Mouse (Mus musculus) adrenal gland, adult 2 months (tissue): ENCODE results near the gene Rap1gap. TPM values are rescaled to one million over a fixed set of nuclear protein-coding genes. Genes with fewer than 3 reads are reported as not detected.

ENCODE experiments used
- DNase-seq: peaks from one replicate; pipeline ENCODE4 v3.0.0; 2021
- polyA plus RNA-seq: library from polyadenylated mRNA; depleted of rRNA; stranded (reverse); fragments of >200 nt; gene quantifications from 2 replicates; pipeline ENCODE4 v1.2.3, GENCODE M21; 2012
- total RNA-seq, 2 experiments: library from RNA; stranded (reverse); gene quantifications; 2 replicates each; pipeline ENCODE4 v1.2.3; 2021

Gene Rap1gap
- total and polyA plus RNA-seq, 3 experiments, result 119 to 489 (median 172) TPM

GRCm38 (mm10) chr4:137661547-137661946 lies 3.0 kb upstream of the Rap1gap start:
- no peak for DNase-seq

GRCm38 (mm10) chr4:137663491-137663890 lies 1.0 kb upstream of the Rap1gap start:
- no peak for DNase-seq

- peak; percentile 63 for DNase-seq
These were observed 602 bp downstream of the Rap1gap start for GRCm38 (mm10) chr4:137664980-137665675.

GRCm38 (mm10) chr4:137665791-137666190 lies 1.3 kb downstream of the Rap1gap start:
- no peak for DNase-seq

GRCm38 (mm10) chr4:137666283-137666957 lies 1.9 kb downstream of the Rap1gap start:
- DNase-seq, result no peak

- no peak for DNase-seq
These were observed 2.4 kb downstream of the Rap1gap start for GRCm38 (mm10) chr4:137666958-137667345.

- no peak for DNase-seq
These were observed 3.2 kb downstream of the Rap1gap start for GRCm38 (mm10) chr4:137667747-137668146.

- DNase-seq, result no peak
These were observed 7.4 kb downstream of the Rap1gap start for GRCm38 (mm10) chr4:137671711-137672500.

GRCm38 (mm10) chr4:137675566-137675965 lies 11.0 kb downstream of the Rap1gap start:
- DNase-seq, result no peak

- DNase-seq, result peak; percentile 77
These were observed 11.5 kb downstream of the Rap1gap start for GRCm38 (mm10) chr4:137676057-137676456.

GRCm38 (mm10) chr4:137676700-137677484 lies 12.4 kb downstream of the Rap1gap start:
- DNase-seq, result no peak

GRCm38 (mm10) chr4:137677906-137678305 lies 13.4 kb downstream of the Rap1gap start:
- DNase-seq, result no peak

- DNase-seq, result no peak
These were observed 14.0 kb downstream of the Rap1gap start for GRCm38 (mm10) chr4:137678568-137678967.

- no peak for DNase-seq
These were observed 15.5 kb downstream of the Rap1gap start for GRCm38 (mm10) chr4:137679979-137680550.

- DNase-seq, result no peak
These were observed 16.2 kb downstream of the Rap1gap start for GRCm38 (mm10) chr4:137680721-137681120.

GRCm38 (mm10) chr4:137681408-137682104 lies 17.0 kb downstream of the Rap1gap start:
- peak; percentile 64 for DNase-seq

GRCm38 (mm10) chr4:137682961-137683453 lies 18.5 kb downstream of the Rap1gap start:
- no peak for DNase-seq

GRCm38 (mm10) chr4:137684830-137685343 lies 20.4 kb downstream of the Rap1gap start:
- DNase-seq, result no peak

GRCm38 (mm10) chr4:137686303-137686702 lies 21.8 kb downstream of the Rap1gap start:
- no peak for DNase-seq

GRCm38 (mm10) chr4:137687234-137687825 lies 22.8 kb downstream of the Rap1gap start:
- no peak for DNase-seq
